Mouse (Mus musculus): ENCODE measurements around the gene Mov10l1.

Mov10l1 gene

DNA sequence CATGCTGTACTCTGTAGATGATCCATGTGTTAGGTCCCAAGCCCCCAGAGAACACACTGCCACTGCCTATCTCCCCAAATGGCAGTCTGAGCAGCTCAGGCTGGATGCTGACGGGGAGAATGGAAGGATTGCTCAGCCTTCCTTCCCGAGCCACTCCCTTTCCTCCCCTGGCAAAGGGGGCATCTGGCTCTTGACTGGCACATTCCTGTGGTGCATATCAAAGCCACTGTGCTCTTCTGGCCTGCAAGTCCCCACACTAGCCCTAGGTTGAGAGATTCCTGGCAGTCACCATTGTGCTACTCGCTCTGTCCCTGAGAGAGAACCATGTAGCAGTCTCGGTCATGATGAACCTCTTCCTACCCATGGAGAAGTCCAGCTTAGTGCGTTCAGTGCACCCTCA, 25.1 kb downstream of the Mov10l1 start:
- in situ Hi-C loops (cut with MseI, MboI) = no loop called here

DNA sequence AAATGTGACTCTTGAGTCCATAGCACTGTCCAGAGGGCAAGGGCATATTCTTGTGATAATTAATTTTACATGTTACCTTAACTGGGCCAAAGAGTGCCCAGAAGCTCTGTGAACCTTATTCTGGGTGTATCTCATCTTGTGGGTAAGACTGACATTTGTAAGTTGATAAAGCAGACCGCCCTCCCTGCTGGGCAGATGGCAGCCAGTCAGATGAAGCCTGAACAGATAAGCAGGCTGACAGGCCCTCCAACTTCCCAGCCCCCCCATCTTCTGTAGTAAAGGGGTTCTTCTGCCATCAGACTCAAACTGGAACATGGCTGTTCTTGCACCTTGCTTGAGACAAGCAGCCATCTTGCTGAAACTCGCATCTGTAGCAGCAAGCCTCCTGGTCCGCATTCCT, 34.0 kb downstream of the Mov10l1 start:
- in situ Hi-C loops (cut with MseI, MboI) = no loop called here

DNA sequence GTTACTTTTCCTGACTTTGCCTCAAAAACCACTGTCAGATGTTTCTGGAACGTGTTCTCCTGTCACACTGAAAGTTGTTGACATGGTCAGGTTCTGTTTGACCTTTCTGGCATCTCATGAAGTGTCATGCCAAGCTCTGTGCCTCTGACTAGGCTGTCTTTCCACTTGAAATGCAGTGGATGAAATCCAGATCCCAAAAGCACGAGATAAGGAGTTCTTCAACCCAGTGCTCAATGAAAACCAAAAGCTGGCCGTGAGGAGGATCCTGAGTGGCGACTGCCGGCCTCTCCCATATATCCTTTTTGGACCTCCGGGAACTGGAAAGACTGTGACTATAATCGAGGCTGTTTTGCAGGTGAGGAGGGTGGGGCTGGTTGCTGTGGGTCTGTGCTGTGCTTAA, 37.4 kb downstream of the Mov10l1 start:
- in situ Hi-C loops (cut with MseI, MboI) = no loop called here

DNA sequence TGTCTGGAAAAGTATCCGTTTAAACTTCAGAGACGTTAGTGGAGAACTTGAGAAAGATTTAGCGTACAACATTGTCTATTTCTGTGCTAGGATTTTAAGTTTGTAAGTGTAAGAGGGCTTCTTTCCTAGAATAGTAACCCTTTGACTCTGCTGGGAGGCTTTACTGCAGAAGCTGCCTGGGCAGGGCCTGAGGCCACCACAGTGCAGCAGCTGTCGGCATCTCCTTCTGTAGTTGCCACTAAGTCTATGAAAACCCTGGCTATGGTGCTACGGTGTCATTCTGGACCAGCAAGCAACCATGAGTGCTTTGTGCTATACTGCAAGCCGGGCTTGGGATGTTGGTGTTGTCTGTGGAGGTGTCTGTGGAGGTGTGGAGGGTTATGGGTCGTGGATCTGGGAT, 37.8 kb downstream of the Mov10l1 start:
- in situ Hi-C loops (cut with MseI, MboI) = no loop called here

DNA sequence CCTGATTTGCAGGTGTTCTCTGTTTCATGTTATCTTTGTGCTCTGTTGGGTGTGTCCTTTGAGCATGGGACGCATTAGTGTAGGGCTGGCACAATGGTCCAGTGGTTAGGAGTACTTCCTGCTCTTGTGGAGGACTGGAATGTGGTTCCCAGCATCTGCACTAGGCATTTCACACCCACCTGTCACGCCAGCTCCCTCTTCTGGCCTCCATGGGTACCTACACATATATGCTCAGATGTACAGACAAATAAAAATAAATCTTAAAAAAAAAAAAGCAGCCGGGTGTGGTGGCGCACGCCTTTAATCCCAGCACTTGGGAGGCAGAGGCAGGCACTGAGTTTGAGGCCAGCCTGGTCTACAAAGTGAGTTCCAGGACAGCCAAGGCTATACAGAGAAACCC, 61.7 kb downstream of the Mov10l1 start:
- in situ Hi-C loops (cut with MseI, MboI) = no loop called here

DNA sequence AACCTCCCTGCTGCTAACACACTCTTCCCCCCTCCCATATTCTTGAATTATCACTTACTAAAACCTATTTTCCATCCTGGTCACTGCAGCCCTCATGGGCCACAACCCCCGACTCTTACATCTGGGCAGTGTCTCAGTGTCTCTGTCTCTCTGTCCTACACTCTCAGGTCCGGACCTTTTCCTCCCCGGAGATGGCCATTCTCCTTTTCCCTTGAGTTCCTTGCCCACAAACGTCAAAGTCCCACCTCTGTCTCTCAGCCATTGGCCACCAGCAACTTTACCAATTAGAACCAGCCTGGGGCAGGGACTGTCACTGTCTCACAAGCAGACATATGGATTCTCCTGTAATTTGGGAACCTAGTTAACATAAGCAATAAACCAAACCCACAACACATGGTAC, 63.6 kb downstream of the Mov10l1 start:
- in situ Hi-C loops (cut with MseI, MboI) = no loop called here

DNA sequence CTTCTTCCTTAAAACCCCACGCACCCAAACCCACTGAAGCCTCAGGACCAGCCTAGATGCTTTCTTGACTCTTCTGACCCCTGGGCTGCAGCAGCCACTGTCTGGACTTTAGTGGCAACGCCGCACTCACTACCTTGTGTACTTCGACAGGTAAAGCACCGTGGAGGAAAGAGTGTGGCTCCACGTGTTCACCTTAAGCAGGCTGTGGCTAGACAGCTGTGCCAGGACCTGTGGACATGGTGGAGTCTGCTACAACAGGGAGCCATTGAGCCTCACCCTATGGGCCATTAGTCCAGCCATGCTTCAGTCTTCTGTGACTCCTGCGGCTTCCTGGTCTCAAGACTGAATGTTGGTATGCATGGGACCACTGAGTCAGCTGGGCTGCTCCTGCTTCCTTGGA, 72.0 kb downstream of the Mov10l1 start:
- in situ Hi-C loops (cut with MseI, MboI) = no loop called here

DNA sequence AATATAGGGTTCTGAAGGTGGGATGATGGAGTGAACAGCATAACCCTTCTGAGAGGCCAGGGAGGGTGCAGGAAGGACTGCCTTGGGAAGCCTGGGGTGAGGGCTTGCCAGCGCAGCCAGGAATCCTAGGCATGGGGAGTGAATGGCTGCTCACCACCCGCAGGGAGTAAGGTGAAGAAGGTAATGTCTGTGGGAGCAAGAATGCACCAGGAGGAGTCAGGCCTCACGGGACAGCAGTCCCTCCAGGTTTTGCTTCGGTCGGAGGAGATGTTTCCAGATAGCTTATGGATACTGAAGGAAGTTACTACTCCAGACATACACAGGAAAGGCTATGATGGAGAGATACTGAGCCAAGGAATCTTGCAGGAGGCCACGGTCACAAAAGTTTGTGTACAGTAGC, 76.0 kb downstream of the Mov10l1 start:
- in situ Hi-C loops (cut with MseI, MboI) = no loop called here

DNA sequence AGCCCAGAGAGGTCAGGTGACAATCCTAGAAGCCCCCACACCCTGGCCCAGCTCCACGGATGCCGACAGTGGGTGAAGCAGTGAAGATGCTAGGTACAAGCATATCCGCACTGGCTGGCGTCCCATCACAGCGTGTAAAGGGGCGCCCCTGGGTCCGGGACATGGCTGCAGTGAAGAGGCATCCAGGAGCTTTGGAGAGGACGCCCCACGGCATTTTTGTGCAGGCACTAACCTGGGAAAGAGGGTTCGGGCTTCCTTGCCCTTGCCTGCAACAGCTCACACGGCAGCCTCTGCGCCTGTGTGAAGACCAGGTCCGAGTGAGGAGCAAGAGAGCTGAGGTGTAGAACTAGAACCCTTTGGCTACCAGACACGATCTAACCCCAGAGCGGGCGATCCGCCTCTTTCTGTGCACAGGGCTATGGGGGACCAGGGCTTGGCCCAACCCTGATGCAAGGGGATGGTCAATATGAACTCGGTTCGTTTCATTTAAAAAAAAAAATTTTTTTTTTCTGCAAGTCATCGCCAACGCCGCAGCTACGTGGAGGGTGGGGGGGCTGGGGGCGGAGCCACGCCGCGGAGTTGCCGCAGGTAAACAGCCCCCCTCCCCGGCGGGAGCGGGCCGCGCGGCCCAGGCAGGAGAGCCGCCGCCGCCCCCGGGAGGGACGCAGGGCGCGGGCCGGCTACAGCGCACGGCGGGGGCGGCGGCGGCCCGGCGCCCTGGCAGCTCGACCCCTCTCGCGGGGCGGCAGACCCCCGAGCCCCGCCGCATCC, 76.6 kb downstream of the Mov10l1 start, which contains the start of gene Panx2:
Gene Panx2, plus strand, starts transcription at position 574 of the 771 bp plus-strand sequence.
- in situ Hi-C loops (cut with MseI, MboI) = no loop called here

DNA sequence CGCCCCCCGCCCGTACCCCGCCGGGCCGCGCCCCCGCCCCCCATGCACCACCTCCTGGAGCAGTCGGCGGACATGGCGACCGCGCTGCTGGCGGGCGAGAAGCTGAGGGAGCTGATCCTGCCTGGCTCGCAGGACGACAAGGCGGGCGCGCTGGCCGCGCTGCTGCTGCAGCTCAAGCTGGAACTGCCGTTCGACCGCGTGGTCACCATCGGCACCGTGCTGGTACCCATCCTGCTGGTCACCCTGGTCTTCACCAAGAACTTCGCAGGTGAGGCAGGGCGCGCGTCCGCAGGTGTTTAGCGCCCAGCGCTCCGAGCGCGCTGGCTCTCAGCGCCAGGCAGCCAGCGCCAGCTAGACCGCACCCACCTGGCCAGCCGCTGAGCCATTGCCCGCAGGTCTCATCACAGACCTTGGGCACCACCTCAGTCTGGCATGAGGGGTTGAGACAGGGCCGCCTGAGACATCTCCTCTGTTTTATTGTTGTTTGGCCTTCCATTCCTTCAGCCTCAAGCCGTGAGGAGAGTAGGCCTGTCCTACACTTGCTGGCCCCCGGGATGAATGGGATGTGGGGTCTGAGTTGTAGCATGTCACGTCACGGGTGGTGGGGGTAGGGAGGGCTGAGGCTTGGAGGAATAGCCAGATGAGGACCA, 77.4 kb downstream of the Mov10l1 start:
- in situ Hi-C loops (cut with MseI, MboI) = no loop called here

DNA sequence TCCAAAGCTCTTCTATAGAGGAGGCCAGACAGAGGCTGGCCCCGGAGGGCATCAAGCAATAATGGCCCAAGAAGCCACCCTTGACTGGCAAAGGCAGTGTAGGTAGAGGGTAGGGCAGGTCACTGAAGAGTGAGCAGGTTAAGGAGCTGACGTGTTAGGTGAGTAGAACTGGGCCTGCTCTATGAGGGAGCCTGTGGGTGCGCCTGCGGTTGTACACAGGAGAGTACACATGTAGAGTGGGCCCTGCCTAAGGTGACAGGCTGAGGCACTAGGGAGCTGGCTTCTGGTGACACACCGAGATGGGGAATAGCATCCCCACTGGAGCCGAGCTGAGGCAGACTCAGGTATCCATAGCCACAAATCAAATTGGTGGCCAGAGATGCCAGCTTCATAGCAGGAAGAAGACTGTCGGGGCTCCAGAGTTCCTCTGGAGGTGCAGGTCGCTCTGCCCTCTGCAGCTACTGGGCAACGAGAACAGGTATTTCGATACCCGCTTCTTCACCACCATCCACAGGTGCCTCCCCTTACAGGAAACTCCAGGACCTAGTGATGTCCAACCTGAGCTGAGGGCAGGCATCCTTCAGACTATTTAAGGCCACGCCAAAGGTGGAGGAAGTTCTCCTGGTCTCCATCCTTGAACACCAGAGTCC, 78.2 kb downstream of the Mov10l1 start:
- in situ Hi-C loops (cut with MseI, MboI) = no loop called here

DNA sequence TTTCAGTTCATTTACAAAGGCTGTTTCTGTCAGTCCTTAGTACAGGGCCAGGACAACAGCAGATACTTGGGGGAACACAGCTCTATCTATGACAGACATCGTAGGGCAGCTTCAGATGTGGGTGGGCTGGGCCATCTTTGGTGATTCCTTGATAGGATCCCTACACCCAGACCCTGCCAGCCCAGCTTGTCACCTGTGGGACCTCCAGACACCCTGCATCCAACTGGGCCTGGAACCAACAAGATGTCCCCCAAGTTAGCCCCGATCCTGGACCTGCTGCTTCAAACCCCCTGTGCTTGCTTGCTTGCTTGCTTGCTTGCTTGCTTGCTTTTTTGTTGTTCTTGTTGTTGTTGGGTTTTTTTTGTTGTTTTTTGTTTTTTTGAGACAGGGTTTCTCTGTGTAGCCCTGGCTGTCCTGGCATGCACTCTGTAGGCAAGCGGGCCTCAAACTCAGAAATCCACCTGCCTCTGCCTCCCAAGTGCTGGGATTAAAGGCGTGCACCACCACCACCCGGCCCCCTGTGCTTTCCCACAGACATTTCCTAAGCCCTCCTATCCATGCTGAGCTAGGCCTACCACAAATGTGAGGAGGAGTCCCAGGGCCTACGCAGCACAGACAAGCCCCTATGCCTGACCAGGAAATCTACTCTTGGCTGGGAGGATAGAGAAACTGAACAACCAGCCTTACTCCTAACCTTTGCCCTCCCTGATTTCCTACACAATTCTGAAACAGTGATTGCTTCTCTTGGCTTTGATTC, 79.2 kb downstream of the Mov10l1 start:
- in situ Hi-C loops (cut with MseI, MboI) = no loop called here

DNA sequence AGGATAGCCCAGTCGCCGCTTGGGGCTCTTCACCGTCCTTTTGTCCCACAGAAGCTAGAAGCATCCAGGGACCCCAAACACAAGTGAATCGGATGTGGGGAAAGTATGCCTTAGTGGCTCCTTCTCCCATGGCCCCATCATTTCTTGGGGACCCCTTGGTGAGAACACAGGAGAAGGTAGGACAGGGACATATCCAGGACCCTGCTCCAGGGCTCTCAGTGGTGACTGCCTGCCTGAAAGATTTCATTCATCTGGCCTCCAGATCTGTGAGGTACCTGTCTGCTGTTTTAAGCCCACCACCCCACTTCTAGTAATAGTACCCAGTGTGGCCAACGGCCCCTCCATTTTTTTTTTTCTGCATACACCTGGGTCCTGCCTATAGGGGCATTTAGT, 79.8 kb downstream of the Mov10l1 start:
- in situ Hi-C loops (cut with MseI, MboI) = no loop called here

DNA sequence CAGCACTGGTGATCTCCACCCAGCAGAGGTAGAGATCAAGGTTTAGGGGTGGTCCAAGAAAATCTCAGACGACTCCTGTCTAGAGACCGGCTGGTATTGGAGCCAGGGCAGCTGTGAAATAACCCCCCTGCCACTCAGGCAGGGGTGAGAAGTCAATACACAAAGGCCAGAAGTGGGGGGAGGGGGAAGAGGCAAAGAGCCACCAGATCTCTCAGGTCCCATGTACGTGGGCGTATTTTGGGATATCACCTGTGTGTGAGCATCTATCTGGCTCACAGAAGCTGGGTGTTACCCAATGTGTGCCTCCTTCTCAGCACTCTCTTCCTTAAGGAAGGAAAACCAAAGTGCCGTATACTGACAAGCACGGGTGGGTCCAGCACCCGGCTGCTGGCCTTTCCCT, 80.3 kb downstream of the Mov10l1 start:
- in situ Hi-C loops (cut with MseI, MboI) = no loop called here

DNA sequence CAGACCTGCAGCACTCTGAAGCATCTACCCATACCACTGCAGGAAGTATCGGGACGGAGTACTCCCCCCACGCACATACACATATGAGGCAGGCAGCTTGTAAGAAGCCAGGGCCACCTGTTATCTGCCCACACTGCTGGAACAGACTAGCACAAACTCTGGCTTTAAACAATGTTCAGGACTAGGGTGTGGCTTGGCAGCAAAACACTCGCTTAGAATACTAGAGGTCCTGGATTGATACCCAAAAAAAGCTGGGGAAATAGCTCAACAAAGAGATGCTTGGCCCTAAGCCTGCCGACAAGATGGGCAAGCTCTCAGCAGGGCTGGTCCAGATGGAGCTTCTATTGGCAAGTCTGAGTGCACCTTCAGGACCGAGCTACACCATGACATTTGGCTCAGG, 80.8 kb downstream of the Mov10l1 start:
- in situ Hi-C loops (cut with MseI, MboI) = no loop called here

DNA sequence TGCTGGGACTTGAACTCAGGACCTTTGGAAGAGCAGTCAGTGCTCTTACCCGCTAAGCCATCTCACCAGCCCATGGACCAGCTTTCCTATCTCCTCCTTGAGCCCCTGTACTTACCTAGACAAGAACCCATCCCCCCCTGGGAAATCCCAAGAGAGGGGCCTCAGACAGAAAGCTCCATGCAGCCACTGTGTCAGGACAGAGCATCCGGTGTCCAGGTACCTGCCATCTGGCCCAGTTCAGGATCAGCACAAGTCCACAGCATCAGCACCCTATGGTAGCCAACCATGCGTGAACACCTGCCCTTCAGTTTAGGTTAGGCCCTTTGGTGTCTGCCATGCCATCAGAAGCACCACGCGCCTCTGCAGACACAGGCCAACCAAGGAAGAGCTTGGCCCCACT, 82.2 kb downstream of the Mov10l1 start:
- in situ Hi-C loops (cut with MseI, MboI) = no loop called here

DNA sequence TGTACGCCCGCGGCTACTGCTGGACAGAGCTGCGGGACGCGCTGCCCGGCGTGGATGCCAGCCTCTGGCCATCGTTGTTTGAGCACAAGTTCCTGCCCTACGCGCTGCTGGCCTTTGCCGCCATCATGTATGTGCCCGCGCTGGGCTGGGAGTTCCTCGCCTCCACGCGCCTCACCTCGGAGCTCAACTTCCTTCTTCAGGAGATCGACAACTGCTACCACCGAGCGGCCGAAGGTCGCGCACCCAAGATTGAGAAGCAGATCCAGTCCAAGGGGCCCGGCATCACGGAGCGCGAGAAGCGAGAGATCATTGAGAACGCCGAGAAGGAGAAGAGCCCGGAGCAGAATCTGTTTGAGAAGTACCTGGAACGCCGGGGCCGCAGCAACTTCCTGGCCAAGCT, 84.9 kb downstream of the Mov10l1 start:
- in situ Hi-C loops (cut with MseI, MboI) = no loop called here

DNA sequence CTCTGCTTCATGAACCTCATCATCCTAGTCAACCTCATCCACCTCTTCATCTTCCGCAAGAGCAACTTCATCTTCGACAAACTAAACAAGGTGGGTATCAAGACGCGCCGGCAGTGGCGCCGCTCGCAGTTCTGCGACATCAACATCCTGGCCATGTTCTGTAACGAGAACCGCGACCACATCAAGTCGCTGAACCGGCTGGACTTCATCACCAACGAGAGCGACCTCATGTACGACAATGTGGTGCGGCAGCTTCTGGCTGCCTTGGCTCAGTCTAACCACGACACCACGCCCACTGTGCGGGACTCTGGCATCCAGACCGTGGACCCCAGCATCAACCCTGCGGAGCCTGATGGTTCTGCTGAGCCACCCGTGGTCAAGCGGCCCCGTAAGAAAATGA, 85.5 kb downstream of the Mov10l1 start:
- in situ Hi-C loops (cut with MseI, MboI) = no loop called here

DNA sequence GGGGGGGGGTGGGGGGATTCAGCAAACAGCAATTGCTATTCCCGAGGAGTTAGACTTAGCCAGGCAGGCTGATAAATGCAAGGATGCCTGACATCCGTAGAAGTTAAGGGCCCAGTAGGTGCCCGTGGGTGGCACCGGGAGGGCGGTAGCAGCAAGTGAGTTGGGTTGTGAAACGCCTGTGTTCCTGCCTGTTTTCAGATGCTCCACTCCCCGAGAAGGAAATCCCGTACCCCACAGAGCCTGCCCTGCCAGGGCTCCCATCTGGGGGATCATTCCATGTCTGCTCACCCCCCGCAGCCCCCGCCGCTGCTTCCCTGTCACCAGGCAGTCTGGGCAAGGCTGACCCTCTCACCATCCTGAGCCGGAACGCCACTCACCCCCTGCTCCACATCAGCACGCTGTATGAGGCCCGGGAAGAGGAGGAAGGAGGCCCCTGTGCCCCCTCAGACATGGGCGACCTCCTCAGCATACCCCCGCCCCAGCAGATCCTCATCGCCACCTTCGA, 86.7 kb downstream of the Mov10l1 start:
- in situ Hi-C loops (cut with MseI, MboI) = no loop called here

DNA sequence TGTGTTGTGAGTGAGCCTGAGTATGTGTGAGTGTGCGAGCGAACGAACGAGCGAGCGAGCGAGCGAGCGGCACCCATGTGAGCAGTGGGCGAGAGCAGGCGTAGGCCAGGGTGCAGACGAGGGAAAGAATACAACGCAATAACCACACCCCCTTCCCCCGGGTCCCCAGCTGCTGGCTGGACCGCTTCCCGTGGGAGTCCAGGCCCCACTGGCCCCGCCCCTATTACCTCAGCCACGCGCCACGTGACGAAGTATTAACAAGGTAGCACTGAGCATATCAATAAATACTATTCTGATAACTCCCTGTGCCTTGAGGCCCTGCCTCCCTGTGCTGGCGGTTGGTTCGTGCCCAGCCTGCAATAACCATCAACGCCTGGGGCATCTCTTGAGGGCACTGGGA, 87.9 kb downstream of the Mov10l1 start:
- in situ Hi-C loops (cut with MseI, MboI) = no loop called here

DNA sequence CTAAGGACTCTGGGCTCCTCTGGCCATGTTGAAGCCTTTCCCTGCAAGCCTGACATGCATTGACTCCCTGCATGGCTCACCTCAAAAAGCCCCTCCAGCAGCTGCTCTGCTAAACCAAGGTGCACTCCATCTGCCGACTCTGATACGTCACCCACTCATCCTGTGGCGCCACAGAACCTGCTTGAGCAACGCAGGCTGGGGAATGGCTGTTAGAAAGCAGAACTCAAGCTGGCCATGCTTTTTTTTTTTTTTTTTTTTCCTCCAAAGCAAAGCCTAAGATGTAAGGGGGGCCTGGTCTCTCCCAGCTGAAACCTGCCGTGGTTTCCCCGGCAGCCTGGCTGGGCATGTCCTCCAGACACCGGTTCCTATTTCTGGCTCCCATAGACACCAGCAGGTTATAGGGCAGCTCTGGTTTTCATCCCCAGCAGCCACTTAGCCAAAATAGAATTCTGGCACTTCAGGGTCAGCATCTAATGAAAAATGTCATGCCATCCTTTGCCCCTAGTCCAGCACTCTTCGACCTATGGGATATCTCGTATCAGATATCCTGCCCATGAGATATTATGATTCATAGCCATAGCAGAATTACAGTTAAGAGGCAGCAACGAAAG, 91.4 kb downstream of the Mov10l1 start:
- in situ Hi-C loops (cut with MseI, MboI) = no loop called here

Data from mouse trophoblast stem cell (cell line).